Mouse (Mus musculus) olfactory bulb, adult 2 months (tissue): ENCODE measurements at regions not wholly inside any gene's neighbourhood (a gene's known extent, or its start where the extent isn't known, plus 50 kb on each side); places are given as distances from the start of the nearest gene placed in this dataset.

Source experiments
- H3K27ac ChIP-seq: fragments of 200-500 bp; 2 replicates; pipeline ENCODE4 v1.5.1; 2012; ENCODE audit warnings: low read depth, low read length; ENCODE audit not compliant: insufficient read depth
- H3K4me1 ChIP-seq: fragments of 200-500 bp; 2 replicates; pipeline ENCODE4 v1.6.1; 2012; ENCODE audit warnings: low read length; ENCODE audit not compliant: control insufficient read depth, insufficient read depth
- H3K4me3 ChIP-seq: fragments of 200-500 bp; 2 replicates; pipeline ENCODE4 v1.5.1; 2012; ENCODE audit warnings: mild to moderate bottlenecking, low read depth, low read length, moderate library complexity; ENCODE audit not compliant: insufficient read depth
- CTCF ChIP-seq: fragments of 200-500 bp; IDR thresholded peaks from 2 replicates; pipeline ENCODE4 v1.5.1; 2012; ENCODE audit warnings: low read depth, mild to moderate bottlenecking, low read length, moderate library complexity; ENCODE audit not compliant: insufficient read depth
- POLR2A ChIP-seq: fragments of 200-500 bp; IDR thresholded peaks from 2 replicates; pipeline ENCODE4 v1.6.1; 2012; ENCODE audit warnings: mild to moderate bottlenecking, low read depth, low read length, moderate library complexity; ENCODE audit not compliant: insufficient read depth
- WGBS: fragments of 180-500 bp; shearing (Covaris S2); methylation state at CpG from one replicate; pipeline ENCODE4 v1.1.7; 2018; 5-methylcytosine and 5-hydroxymethylcytosine counted together

GRCm38 (mm10) chr1:179865561-179865960 is 62.1 kb upstream of the Ahctf1 start:
- 76% methylated on average over 11 of the region's 11 CpGs for WGBS

GRCm38 (mm10) chr1:179864537-179865226 is 61.2 kb upstream of the Ahctf1 start:
- no peaks in the 10 kb centered on the region; the same call in 1 of the 2 replicates for H3K4me1 ChIP-seq
- no peak for TF ChIP-seq CTCF
- no peak for TF ChIP-seq POLR2A
- H3K4me3 ChIP-seq, result no peak overlapping the region
- no peak overlapping the region for H3K27ac ChIP-seq
- WGBS, result 92% methylated on average over 5 of the region's 5 CpGs

More at GRCm38 (mm10) chr1:179865561-179865960, 62.1 kb upstream of the Ahctf1 start:
- H3K27ac ChIP-seq, result no peak overlapping the region
- no peak overlapping the region for H3K4me3 ChIP-seq
- no peak for TF ChIP-seq POLR2A
- no peak for TF ChIP-seq CTCF
- no peaks in the 10 kb centered on the region for H3K4me1 ChIP-seq

DNA sequence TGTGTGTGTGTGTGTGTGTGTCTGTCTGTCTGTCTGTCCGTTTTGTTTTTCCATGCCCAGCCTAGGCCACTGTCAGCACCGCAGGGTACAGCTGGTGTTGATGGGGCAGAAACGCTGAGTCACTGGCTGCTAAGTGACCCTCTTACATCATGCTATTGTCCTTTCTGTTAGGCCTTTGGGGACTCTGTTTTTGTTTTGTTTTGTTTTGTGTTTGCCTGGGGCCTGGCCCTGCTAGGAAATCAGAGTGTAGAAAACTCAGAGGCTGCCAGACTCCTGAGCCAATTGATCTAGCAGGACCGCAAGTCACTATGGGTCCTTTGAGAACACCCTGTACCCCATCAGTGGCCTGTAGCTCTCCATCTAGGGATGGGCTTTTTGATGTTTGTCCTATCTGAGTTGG is 59.9 kb upstream of the Ahctf1 start:
- no peak overlapping the region for H3K27ac ChIP-seq
- TF ChIP-seq CTCF (no peak), POLR2A (no peak)
- H3K4me3 ChIP-seq, result no peak overlapping the region
- WGBS, result 57% methylated on average over 4 of the region's 4 CpGs
- H3K4me1 ChIP-seq, result no peaks in the 10 kb centered on the region; the same call in none of the 2 replicates

- no peaks in the 10 kb centered on the region; the same call in none of the 2 replicates for H3K4me1 ChIP-seq
- 67% methylated on average over 3 of the region's 3 CpGs for WGBS
- no peak overlapping the region for H3K27ac ChIP-seq
- TF ChIP-seq POLR2A, result no peak
- TF ChIP-seq CTCF, result no peak
- no peak overlapping the region for H3K4me3 ChIP-seq
Observed at GRCm38 (mm10) chr1:179862941-179863340, 59.5 kb upstream of the Ahctf1 start.

- Histone ChIP-seq H3K4me1 (no peaks in the 10 kb centered on the region; the same call in none of the 2 replicates), H3K27ac (no peak overlapping the region), H3K4me3 (no peak overlapping the region)
- 97% methylated on average over 3 of the region's 3 CpGs for WGBS
- TF ChIP-seq POLR2A (no peak), CTCF (no peak)
Observed at GRCm38 (mm10) chr1:179861776-179862175, 58.3 kb upstream of the Ahctf1 start.

GRCm38 (mm10) chr1:179859552-179859902 is 56.0 kb upstream of the Ahctf1 start:
- Histone ChIP-seq H3K4me1 (no peaks in the 10 kb centered on the region; the same call in none of the 2 replicates), H3K27ac (no peak overlapping the region), H3K4me3 (no peak overlapping the region)
- WGBS, result 79% methylated on average over 8 of the region's 8 CpGs
- TF ChIP-seq CTCF (no peak), POLR2A (no peak)

- TF ChIP-seq POLR2A (no peak), CTCF (no peak)
- Histone ChIP-seq H3K4me3 (no peak overlapping the region), H3K27ac (no peak overlapping the region), H3K4me1 (peaks cover 3% of the 10 kb centered on the region)
- 34% methylated on average over 14 of the region's 14 CpGs for WGBS
Observed at GRCm38 (mm10) chr1:179858780-179859551, 55.5 kb upstream of the Ahctf1 start.

GRCm38 (mm10) chr1:179854288-179854965 is 50.9 kb upstream of the Ahctf1 start:
- no peak for TF ChIP-seq CTCF
- TF ChIP-seq POLR2A, result no peak
- H3K4me3 ChIP-seq, result no peak overlapping the region
- 33% methylated on average over 12 of the region's 12 CpGs for WGBS
- H3K4me1 ChIP-seq, result peaks cover 3% of the 10 kb centered on the region
- H3K27ac ChIP-seq, result 0 out of 2 replicates have a peak overlapping the region, but pooled peaks have one; percentile 31
